Mouse (Mus musculus) stomach, embryonic 16.5 days (tissue): Measurements from ENCODE around the gene Sltm. TPM values are rescaled to one million over a fixed set of nuclear protein-coding genes. Genes with fewer than 3 reads are reported as not detected.

Source experiments
- ATAC-seq: fragments of 200-750 bp; cut with Nextera tagmentation; 2 replicates; pipeline ENCODE4 v1.8.0; 2017; ENCODE audit warnings: moderate number of reproducible peaks, moderate TSS enrichment; ENCODE audit not compliant: insufficient read depth, low FRiP score
- H3K27ac ChIP-seq: fragments of 300-500 bp; sonication (generic); 2 replicates; pipeline ENCODE4 v1.5.1; 2014; ENCODE audit warnings: low read length
- H3K27me3 ChIP-seq: fragments of 300-500 bp; sonication (generic); 2 replicates; pipeline ENCODE4 v1.6.1; 2014; ENCODE audit warnings: low read length, control low read depth, mixed read lengths; ENCODE audit not compliant: control insufficient read depth, insufficient read depth
- H3K36me3 ChIP-seq: fragments of 300-500 bp; sonication (generic); 2 replicates; pipeline ENCODE4 v1.6.1; 2014; ENCODE audit warnings: low read length; ENCODE audit not compliant: control insufficient read depth, insufficient read depth
- H3K4me1 ChIP-seq: fragments of 300-500 bp; sonication (generic); 2 replicates; pipeline ENCODE4 v1.6.1; 2014; ENCODE audit warnings: low read length, control low read depth, mixed read lengths; ENCODE audit not compliant: control insufficient read depth, insufficient read depth
- H3K4me2 ChIP-seq: fragments of 300-500 bp; sonication (generic); 2 replicates; pipeline ENCODE4 v1.6.1; 2014; ENCODE audit warnings: low read depth, low read length, mixed read lengths
- H3K4me3 ChIP-seq: fragments of 300-500 bp; sonication (generic); replicated peaks from 2 replicates; pipeline ENCODE4 v1.5.1; 2014; ENCODE audit warnings: mild to moderate bottlenecking, low read length
- H3K9ac ChIP-seq: fragments of 300-500 bp; sonication (generic); 2 replicates; pipeline ENCODE4 v1.6.1; 2014; ENCODE audit warnings: low read length
- H3K9me3 ChIP-seq: fragments of 300-500 bp; sonication (generic); replicated peaks from 2 replicates; pipeline ENCODE4 v1.6.1; 2016; ENCODE audit warnings: low read length, control low read depth; ENCODE audit not compliant: control insufficient read depth
- whole genome bisulfite sequencing: fragments of 180-500 bp; shearing (Covaris S2); extraction: QIAGEN DNeasy Blood & Tissue Kit; methylation state at CpG from one replicate; pipeline ENCODE4 v1.1.7; 2014; 5-methylcytosine and 5-hydroxymethylcytosine counted together
- polyA plus RNA-seq: library from polyadenylated mRNA; unstranded; fragments of >200 nt; fragmentation: Nextera tagmentation; extraction: Ambion mirVana; gene quantifications from 2 replicates; pipeline ENCODE4 v1.2.1, GENCODE M21; 2015

Sltm gene
- polyA plus RNA-seq, 1 experiment from 2014 or later: 49.6 TPM

DNA sequence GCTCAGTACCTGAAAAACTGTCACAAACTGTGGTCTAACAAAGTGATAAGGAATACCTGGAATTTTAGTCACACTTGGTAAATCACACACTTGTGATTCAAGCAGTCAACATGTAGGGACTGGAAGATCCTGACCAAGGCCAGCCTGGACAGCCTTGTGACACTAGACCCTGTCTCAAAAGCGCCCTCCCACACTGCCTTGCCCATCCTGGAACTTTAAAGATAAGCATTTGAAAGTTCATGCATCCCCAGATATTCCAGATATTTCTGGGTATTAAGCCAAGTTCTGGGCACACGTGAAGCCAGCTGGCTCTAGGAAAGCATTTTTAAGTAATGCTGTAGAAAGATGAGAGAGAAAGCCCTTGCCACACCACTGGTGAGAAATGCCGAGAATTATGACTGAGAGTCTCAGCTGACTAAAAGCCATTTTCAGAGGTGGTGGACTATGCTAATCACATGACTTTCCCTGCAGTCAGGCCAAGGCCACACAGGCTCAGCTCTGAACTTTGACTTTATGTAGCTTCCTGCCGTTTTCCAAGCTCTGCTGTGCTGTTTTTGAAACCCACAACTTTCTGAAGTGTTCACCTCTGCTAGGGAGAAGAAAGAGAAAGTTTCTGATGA is 32.5 kb upstream of the Sltm start:
- Histone ChIP-seq H3K9me3 (no peaks in the 10 kb centered on the region), H3K27ac (no peak overlapping the region), H3K36me3 (no peaks in the 10 kb centered on the region), H3K9ac (no peak overlapping the region), H3K4me3 (no peak overlapping the region), H3K27me3 (no peaks in the 10 kb centered on the region), H3K4me2 (no peak overlapping the region), H3K4me1 (no peaks in the 10 kb centered on the region)
- 62% methylated on average over 4 of the region's 4 CpGs for WGBS
- ATAC-seq: no peak

DNA sequence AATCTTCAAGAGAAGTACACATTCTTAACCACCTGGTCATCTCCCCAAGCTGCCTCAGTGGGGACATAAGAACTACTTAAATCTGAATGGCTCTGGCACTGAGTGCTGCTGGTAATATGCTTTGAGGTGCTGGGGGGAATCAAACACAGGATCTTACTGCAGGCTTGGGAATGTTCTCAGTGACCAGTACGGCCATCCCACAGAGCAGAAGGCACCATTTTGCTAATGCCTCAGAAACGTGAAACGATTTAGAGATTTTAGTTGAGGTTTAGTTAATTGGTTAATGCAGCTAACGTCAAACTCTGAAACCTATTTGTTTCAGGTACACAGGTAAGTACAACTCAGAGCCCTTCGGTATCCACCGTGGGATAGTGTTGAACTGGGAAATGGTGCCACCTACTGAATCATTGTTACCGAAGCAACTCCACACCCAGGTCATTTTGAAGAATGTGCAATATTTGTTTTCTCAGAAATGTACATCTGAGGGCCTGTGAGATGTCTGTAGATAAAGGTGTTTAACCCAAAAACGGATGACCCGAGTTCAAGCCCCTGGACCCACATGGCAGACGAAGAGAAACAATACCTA is 31.5 kb upstream of the Sltm start:
- H3K9me3 ChIP-seq: no peaks in the 10 kb centered on the region
- ATAC-seq: no peak
- no peak overlapping the region for H3K9ac ChIP-seq
- H3K27me3 ChIP-seq: no peaks in the 10 kb centered on the region
- no peak overlapping the region for H3K4me2 ChIP-seq
- no peak overlapping the region for H3K4me3 ChIP-seq
- H3K27ac ChIP-seq: no peak overlapping the region
- WGBS: 51% methylated on average over 10 of the region's 10 CpGs
- H3K36me3 ChIP-seq: no peaks in the 10 kb centered on the region
- no peaks in the 10 kb centered on the region for H3K4me1 ChIP-seq

DNA sequence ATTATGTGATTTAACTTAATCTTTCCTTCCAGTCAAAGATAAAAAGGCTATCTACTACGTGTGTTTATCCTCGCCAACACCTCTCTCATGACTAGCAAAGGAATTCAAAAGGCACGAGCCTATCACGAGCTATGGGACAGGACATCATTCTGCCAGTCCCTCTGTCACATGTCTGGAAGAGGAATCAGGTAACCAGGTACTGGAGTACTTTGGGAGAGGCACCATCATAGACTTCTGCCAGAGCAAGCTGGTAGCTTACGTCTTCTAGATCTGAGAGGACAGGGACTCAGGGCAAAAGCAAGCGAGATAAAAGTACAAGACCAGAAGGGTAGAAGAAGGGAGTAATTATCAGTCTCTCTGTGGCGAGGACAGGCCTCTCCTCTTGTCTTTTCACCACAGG is 30.9 kb upstream of the Sltm start:
- H3K4me3 ChIP-seq: no peak overlapping the region
- no peak overlapping the region for H3K27ac ChIP-seq
- no peaks in the 10 kb centered on the region for H3K27me3 ChIP-seq
- no peaks in the 10 kb centered on the region for H3K36me3 ChIP-seq
- H3K9ac ChIP-seq: no peak overlapping the region
- no peak overlapping the region for H3K4me2 ChIP-seq
- 62% methylated on average over 7 of the region's 7 CpGs for WGBS
- no peak for ATAC-seq
- no peaks in the 10 kb centered on the region for H3K4me1 ChIP-seq
- no peaks in the 10 kb centered on the region for H3K9me3 ChIP-seq

DNA sequence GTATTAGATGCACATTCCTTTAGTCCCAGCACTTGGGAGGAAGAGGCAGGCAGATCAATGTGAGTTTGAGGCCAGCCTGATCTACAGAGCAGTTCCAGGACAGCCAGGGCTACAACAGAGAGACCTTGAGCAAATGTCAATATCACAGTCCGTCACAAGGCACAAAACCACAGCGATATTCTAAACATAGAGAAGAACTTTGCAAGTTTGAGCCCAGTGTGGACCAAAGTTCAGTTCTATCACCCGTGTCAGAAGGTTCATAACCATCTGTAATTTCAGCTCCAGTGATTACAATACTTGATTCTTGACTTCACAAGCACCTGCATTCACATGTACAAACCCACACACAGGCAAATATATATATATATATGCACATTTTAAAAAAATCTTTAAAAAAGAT is 21.9 kb upstream of the Sltm start:
- 78% methylated on average over 3 of the region's 3 CpGs for WGBS
- H3K36me3 ChIP-seq: no peaks in the 10 kb centered on the region
- H3K4me1 ChIP-seq: no peaks in the 10 kb centered on the region
- no peak for ATAC-seq
- no peaks in the 10 kb centered on the region for H3K27me3 ChIP-seq
- no peak overlapping the region for H3K9ac ChIP-seq
- no peaks in the 10 kb centered on the region for H3K9me3 ChIP-seq
- no peak overlapping the region for H3K4me2 ChIP-seq
- no peak overlapping the region for H3K27ac ChIP-seq
- no peak overlapping the region for H3K4me3 ChIP-seq

DNA sequence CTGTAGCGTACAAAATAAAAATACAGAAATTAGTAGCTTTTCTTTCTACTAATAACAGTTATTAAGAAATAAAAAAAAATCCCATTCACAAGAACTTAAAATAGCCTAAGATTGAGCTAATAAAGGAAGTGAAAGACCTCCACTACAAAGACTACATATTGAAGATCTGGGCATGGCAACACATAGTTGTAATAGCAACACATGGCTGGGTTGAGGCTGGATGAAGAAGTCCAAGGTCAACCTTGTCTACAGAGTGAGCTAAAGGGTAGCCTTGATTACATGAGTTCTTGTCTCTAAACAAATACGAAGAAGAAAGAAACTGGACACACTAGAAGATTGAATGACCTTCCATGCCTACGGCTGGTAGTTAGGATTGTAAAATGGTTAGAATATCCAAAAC is 18.7 kb upstream of the Sltm start:
- Histone ChIP-seq H3K36me3 (no peaks in the 10 kb centered on the region), H3K9ac (no peak overlapping the region), H3K9me3 (no peaks in the 10 kb centered on the region), H3K27ac (no peak overlapping the region), H3K4me3 (no peak overlapping the region), H3K4me2 (no peak overlapping the region), H3K4me1 (no peaks in the 10 kb centered on the region), H3K27me3 (no peaks in the 10 kb centered on the region)
- ATAC-seq: no peak
- 92% methylated on average over 3 of the region's 3 CpGs for WGBS

DNA sequence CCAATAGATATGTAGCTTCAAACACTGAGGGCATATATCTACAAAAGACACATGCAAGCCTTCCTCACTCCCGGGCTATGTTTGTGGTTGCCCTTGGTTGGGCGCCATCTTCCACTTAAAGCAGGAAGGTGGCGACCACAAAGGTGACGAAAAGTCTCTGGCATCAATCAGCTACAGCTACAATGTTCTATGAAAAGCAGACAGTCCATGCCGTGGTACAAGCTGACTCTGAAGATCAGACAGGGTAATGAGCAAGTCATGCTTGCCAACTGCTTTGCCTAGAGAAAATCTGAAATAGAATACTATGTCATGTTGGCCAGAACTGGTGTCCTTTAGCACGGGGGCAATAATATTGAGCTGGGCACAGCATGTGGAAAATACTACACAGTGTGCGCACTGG is 18.2 kb upstream of the Sltm start:
- ATAC-seq: no peak

DNA sequence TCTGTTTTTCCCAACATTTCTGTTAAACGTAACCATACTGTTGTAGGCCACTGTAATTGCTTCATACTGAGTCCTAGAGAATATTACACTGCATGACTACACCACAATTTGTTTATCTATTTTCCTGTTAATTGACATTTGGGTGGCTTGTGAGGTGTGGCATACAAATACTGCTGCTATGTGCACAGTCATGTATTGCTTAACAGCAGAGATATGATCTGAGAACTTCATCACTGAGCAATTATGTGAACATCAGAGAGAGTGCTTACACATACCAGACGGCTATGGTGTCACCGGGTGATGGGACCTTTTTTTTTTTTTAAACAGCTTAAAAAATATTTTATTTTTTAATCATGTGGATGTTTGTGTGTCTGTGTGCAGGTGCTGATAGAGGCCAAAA is 9.2 kb upstream of the Sltm start:
- Histone ChIP-seq H3K4me3 (no peak overlapping the region), H3K4me1 (no peaks in the 10 kb centered on the region), H3K9ac (no peak overlapping the region), H3K4me2 (no peak overlapping the region), H3K36me3 (no peaks in the 10 kb centered on the region), H3K9me3 (no peaks in the 10 kb centered on the region), H3K27me3 (no peaks in the 10 kb centered on the region), H3K27ac (no peak overlapping the region)
- ATAC-seq: no peak
- 71% methylated on average over 3 of the region's 3 CpGs for WGBS

More for the DNA sequence above, 18.2 kb upstream of the Sltm start:
- Histone ChIP-seq H3K9me3 (no peaks in the 10 kb centered on the region), H3K4me1 (no peaks in the 10 kb centered on the region), H3K4me2 (no peak overlapping the region), H3K27ac (no peak overlapping the region), H3K4me3 (no peak overlapping the region), H3K9ac (no peak overlapping the region), H3K27me3 (no peaks in the 10 kb centered on the region), H3K36me3 (no peaks in the 10 kb centered on the region)
- 84% methylated on average over 7 of the region's 7 CpGs for WGBS

DNA sequence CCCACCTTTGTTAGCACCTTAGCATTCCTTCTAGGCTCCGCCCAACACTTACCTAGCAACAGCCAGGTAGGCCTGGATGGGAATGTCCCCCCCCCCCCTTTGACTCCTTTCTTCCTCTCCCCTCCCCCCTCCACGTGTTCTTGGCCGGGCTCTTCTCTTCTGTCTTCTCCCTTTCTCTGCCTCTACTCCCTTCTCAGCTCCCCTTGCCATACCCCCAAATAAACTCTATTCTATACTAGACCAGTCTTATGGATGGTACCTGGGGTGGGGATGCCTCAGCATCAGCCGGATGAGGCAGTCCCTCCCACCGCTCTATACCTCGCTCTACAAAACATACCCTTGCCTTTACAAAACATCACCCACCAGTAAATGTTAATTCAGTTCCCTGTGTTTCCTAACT is 970 bp upstream of the Sltm start:
- H3K27me3 ChIP-seq: no peaks in the 10 kb centered on the region
- H3K36me3 ChIP-seq: no peaks in the 10 kb centered on the region
- ATAC-seq: no peak
- H3K4me3 ChIP-seq: peak overlapping the region; percentile 76
- peak overlapping the region; percentile 91 for H3K4me2 ChIP-seq
- no peaks in the 10 kb centered on the region for H3K9me3 ChIP-seq
- peak overlapping the region; percentile 82 for H3K9ac ChIP-seq
- 11% methylated on average over 6 of the region's 6 CpGs for WGBS
- H3K27ac ChIP-seq: no peak overlapping the region
- peaks cover 7% of the 10 kb centered on the region; the same call in 1 of the 2 replicates for H3K4me1 ChIP-seq

DNA sequence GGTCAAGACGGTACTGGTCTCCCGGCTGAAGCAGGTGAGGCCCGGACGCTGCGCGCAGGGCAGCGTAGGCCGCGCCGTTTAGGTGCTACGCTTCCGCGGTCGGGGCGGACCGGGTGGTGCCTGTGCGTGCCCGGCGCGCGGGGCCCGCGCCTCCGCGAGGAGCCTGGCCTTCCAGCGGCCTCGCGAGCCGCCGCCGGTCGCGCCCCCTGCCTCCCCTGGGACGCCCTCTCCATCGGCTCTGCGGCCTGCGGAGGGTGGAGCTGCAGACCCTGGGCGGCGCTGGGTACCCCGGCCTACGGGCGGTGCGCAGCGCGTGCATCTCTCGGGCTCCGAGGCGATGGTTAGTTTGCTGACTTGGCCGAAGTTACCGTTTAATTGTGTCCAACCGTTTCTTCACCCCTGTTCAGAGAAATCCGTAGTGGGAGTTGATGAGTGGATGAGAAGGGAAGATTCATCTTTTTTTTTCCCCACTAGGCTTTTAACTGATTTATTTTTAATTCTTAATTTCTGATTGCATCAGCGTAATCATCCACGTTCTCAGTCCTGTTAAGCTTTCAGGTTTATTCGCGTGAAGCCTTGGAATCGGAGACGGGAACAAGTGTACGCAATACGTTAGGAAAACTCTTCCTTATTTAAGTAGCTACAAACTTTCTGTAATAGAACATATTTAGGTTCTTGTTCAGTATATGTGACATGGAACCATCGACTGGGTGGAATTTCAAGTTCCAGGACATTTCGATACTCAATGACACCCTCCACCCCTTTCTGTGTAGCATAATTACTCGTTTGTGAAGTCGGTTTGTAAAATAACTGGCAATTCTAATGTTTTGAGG is 710 bp downstream of the Sltm start:
- Histone ChIP-seq H3K4me3 (peak overlapping the region; percentile 76), H3K9me3 (no peaks in the 10 kb centered on the region), H3K4me2 (peak overlapping the region; percentile 79), H3K36me3 (no peaks in the 10 kb centered on the region), H3K4me1 (peaks cover 7% of the 10 kb centered on the region; the same call in 1 of the 2 replicates), H3K9ac (peak overlapping the region; percentile 90), H3K27me3 (no peaks in the 10 kb centered on the region), H3K27ac (peak overlapping the region; percentile 99)
- 1% methylated on average over 63 of the region's 64 CpGs for WGBS
- peak; percentile 61 for ATAC-seq
